Mouse (Mus musculus) testis, postnatal 10 days (tissue): ENCODE data around the gene Abtb1.

ENCODE experiments used
- DNase-seq: peaks from one replicate; pipeline ENCODE4 v3.0.0; 2021; ENCODE audit warnings: low spot score

Gene Abtb1

GRCm38 (mm10) chr6:88803051-88803450, 38.7 kb downstream of the Abtb1 start:
- no peak for DNase-seq

- no peak for DNase-seq
Measured at GRCm38 (mm10) chr6:88800735-88801134, 41.0 kb downstream of the Abtb1 start.

- DNase-seq: no peak
Measured at GRCm38 (mm10) chr6:88800191-88800590, 41.6 kb downstream of the Abtb1 start.

- no peak for DNase-seq
Measured at GRCm38 (mm10) chr6:88794561-88794971, 47.2 kb downstream of the Abtb1 start.

GRCm38 (mm10) chr6:88793872-88794271, 47.9 kb downstream of the Abtb1 start:
- DNase-seq: no peak

- no peak for DNase-seq
Measured at GRCm38 (mm10) chr6:88793243-88793642, 48.5 kb downstream of the Abtb1 start.

GRCm38 (mm10) chr6:88792147-88792691, 49.6 kb downstream of the Abtb1 start:
- no peak for DNase-seq

- no peak for DNase-seq
Measured at GRCm38 (mm10) chr6:88791299-88791698, 50.5 kb downstream of the Abtb1 start.

- no peak for DNase-seq
Measured at GRCm38 (mm10) chr6:88788219-88788618, 53.6 kb downstream of the Abtb1 start.

GRCm38 (mm10) chr6:88787496-88787895, 54.3 kb downstream of the Abtb1 start:
- no peak for DNase-seq

GRCm38 (mm10) chr6:88786732-88787445, 54.9 kb downstream of the Abtb1 start:
- DNase-seq: no peak
